Mouse (Mus musculus): ENCODE data around the gene Phox2a. TPM values are rescaled to one million over a fixed set of nuclear protein-coding genes. Genes with fewer than 3 reads are reported as not detected.

Phox2a gene
- polyA plus RNA-seq, 1 experiment from 2014 or later, result 3.2 TPM

DNA sequence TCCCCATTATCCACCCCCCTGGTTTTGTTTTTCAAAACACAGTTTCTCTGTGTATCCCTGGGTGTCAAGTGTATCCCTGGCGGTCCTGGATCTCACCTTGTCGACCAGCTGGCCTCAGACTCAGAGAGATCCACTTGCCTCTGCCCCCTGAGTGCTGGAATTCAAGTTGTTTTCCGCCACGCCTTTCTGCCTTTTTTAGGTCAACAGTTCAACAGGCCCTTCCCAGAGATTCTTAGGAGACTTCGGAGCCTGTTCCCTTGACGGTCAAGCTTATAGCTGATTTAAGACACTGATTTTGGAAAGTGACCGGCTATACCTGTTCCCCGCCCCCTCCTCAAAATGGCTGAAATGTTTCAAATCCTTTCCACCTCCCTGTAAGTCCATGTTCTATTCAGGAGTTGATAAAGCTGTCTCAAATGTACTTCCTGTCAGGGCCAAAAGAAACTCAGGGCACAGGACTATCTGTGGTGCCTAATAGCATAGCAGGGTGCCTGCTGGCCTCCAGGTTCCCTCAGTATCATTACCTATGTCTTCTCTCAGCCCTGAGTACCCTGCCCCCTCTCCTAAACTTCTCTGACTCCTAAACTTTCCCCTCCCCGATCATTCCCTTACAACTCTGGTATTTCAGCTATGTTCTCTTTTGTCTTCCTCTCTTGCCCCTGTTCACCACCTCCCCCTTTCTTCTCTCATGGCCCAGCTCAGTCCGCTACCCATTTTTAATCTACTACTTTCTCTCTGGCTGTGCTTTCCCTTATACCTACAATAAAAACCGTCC lies 48.6 kb downstream of the Phox2a start:
- WGBS, result 76% methylated on average over 11 of the region's 11 CpGs
- Histone ChIP-seq H3K9ac (ENCODE audit: low read depth, low read length) (no peak overlapping the region), H3K27ac (ENCODE audit: low read depth, low read length) (no peak overlapping the region), H3K4me2 (replicated peaks; ENCODE audit: low read depth) (no peak overlapping the region), H3K36me3 (ENCODE audit: control insufficient read depth, insufficient read depth) (peaks cover 4% of the 10 kb centered on the region), H3K4me1 (replicated peaks; ENCODE audit: control insufficient read depth, insufficient read depth, low read length) (no peaks in the 10 kb centered on the region), H3K4me3 (ENCODE audit: low read depth, low read length) (no peak overlapping the region), H3K27me3 (replicated peaks; ENCODE audit: control insufficient read depth, insufficient read depth, low read length) (no peaks in the 10 kb centered on the region), H3K9me3 (ENCODE audit: control insufficient read depth) (no peaks in the 10 kb centered on the region)
- TF ChIP-seq CTCF (IDR thresholded peaks at IDR 0.05; ENCODE audit: low read depth), result no peak
- ATAC-seq, result no peak

GRCm38 (mm10) chr7:101867482-101867881 lies 49.4 kb downstream of the Phox2a start:
- WGBS, result over 99% methylated on average over 4 of the region's 4 CpGs
- H3K4me2 ChIP-seq (replicated peaks; ENCODE audit: low read depth), result no peak overlapping the region
- H3K4me1 ChIP-seq (replicated peaks; ENCODE audit: control insufficient read depth, insufficient read depth, low read length), result no peaks in the 10 kb centered on the region
- H3K27me3 ChIP-seq (replicated peaks; ENCODE audit: control insufficient read depth, insufficient read depth, low read length), result no peaks in the 10 kb centered on the region
- TF ChIP-seq CTCF (IDR thresholded peaks at IDR 0.05; ENCODE audit: low read depth), result no peak
- H3K27ac ChIP-seq (ENCODE audit: low read depth, low read length), result no peak overlapping the region
- no peaks in the 10 kb centered on the region for H3K9me3 ChIP-seq (ENCODE audit: control insufficient read depth)
- ATAC-seq, result no peak
- H3K4me3 ChIP-seq (ENCODE audit: low read depth, low read length), result no peak overlapping the region
- peaks cover 4% of the 10 kb centered on the region; the same call in 1 of the 2 replicates for H3K36me3 ChIP-seq (ENCODE audit: control insufficient read depth, insufficient read depth)
- no peak overlapping the region for H3K9ac ChIP-seq (ENCODE audit: low read depth, low read length)

DNA sequence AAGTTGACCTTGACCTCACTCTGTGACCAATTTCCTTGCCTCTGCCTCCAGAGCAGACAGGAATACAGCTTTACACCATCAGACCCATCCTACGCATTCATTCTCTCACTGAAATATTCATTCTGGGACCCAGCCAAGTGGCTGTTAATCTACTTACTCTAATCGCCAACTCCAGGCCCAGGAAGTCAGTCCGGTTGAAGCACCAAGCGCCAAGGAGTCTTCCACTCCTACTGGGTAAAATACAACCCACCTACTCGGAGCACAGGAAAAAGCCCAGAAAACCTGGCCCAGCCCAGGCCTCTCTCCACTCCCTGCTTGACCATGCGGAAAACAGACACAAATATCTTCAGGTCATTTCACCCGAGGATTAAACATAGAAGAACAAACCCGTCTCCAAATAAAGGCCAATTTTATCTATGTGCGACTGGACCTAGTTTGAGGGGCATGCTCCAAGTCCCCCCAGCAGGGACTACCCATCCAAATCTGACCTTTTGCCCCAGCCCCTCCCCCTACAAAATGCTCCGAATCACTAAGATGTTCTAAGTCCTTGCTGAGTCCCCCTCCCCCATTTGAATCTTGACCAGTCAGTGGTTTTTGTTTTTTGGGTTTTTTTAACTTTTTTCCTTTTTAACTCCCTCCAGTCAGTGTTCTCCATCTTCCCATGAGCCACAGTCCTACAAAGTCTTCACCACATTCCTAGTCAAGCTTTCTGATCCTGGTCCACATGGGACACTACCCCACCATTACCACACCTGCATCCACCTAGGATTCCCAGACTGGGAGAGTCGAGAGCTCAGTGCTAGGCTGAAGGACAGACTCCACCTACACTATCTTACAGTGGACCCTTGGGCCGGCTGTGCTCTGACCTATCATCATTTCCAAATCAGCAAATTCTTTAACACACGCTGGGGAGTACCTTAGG lies 50.4 kb downstream of the Phox2a start:
- Histone ChIP-seq H3K4me2 (replicated peaks; ENCODE audit: low read depth) (peak overlapping the region; percentile 64), H3K4me1 (replicated peaks; ENCODE audit: control insufficient read depth, insufficient read depth, low read length) (no peaks in the 10 kb centered on the region), H3K4me3 (ENCODE audit: low read depth, low read length) (peak overlapping the region; percentile 42; the same call in 1 of the 2 replicates), H3K9me3 (ENCODE audit: control insufficient read depth) (no peaks in the 10 kb centered on the region), H3K27ac (ENCODE audit: low read depth, low read length) (no peak overlapping the region; the same call in 1 of the 2 replicates), H3K27me3 (replicated peaks; ENCODE audit: control insufficient read depth, insufficient read depth, low read length) (no peaks in the 10 kb centered on the region), H3K9ac (ENCODE audit: low read depth, low read length) (no peak overlapping the region), H3K36me3 (ENCODE audit: control insufficient read depth, insufficient read depth) (peaks cover 4% of the 10 kb centered on the region; the same call in 1 of the 2 replicates)
- WGBS, result 62% methylated on average over 13 of the region's 13 CpGs
- no peak for TF ChIP-seq CTCF (IDR thresholded peaks at IDR 0.05; ENCODE audit: low read depth)
- no peak for ATAC-seq

DNA sequence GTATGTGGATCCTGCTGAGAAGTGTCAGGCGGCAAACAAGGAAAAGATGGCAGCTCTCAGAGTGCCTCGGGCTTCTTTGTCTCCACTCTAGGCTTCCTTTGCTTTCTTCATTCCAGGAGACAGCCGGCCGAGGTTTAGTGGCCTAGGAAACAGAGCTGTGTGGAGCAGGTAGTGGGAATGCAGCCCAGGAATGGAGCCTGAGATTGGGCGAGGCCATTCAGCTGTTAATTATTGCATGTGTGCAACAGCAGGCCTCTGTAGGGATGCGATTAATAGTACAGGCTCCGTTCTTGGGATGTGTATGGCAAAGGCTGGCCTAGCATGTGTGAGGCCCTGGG lies 51.0 kb downstream of the Phox2a start:
- 37% methylated on average over 7 of the region's 7 CpGs for WGBS
- Histone ChIP-seq H3K27me3 (replicated peaks; ENCODE audit: control insufficient read depth, insufficient read depth, low read length) (no peaks in the 10 kb centered on the region), H3K36me3 (ENCODE audit: control insufficient read depth, insufficient read depth) (no peaks in the 10 kb centered on the region), H3K27ac (ENCODE audit: low read depth, low read length) (no peak overlapping the region), H3K4me1 (replicated peaks; ENCODE audit: control insufficient read depth, insufficient read depth, low read length) (no peaks in the 10 kb centered on the region), H3K4me2 (replicated peaks; ENCODE audit: low read depth) (peak overlapping the region; percentile 64), H3K9ac (ENCODE audit: low read depth, low read length) (no peak overlapping the region), H3K9me3 (ENCODE audit: control insufficient read depth) (no peaks in the 10 kb centered on the region), H3K4me3 (ENCODE audit: low read depth, low read length) (peak overlapping the region; percentile 42)
- no peak for ATAC-seq
- no peak for TF ChIP-seq CTCF (IDR thresholded peaks at IDR 0.05; ENCODE audit: low read depth)

- peak; percentile 43 for TF ChIP-seq CTCF (IDR thresholded peaks at IDR 0.05; ENCODE audit: low read depth)
- peak; percentile 83 for ATAC-seq
- WGBS, result 25% methylated on average over 2 of the region's 2 CpGs
- Histone ChIP-seq H3K4me2 (replicated peaks; ENCODE audit: low read depth) (peak within 1 kb of the TSS; percentile 64), H3K9me3 (ENCODE audit: control insufficient read depth) (no peaks in the 10 kb centered on the region), H3K27me3 (replicated peaks; ENCODE audit: control insufficient read depth, insufficient read depth, low read length) (no peaks in the 10 kb centered on the region), H3K4me3 (ENCODE audit: low read depth, low read length) (peak within 1 kb of the TSS; percentile 42), H3K36me3 (ENCODE audit: control insufficient read depth, insufficient read depth) (no peaks in the 10 kb centered on the region), H3K9ac (ENCODE audit: low read depth, low read length) (peak within 1 kb of the TSS; percentile 37; the same call in 1 of the 2 replicates), H3K27ac (ENCODE audit: low read depth, low read length) (peak within 1 kb of the TSS; percentile 63), H3K4me1 (replicated peaks; ENCODE audit: control insufficient read depth, insufficient read depth, low read length) (no peaks in the 10 kb centered on the region)
Measured at GRCm38 (mm10) chr7:101870629-101871028, 52.5 kb downstream of the Phox2a start, which contains the start of gene Folr1. TSS of gene Folr1 (minus strand) at chr7:101870788.

DNA sequence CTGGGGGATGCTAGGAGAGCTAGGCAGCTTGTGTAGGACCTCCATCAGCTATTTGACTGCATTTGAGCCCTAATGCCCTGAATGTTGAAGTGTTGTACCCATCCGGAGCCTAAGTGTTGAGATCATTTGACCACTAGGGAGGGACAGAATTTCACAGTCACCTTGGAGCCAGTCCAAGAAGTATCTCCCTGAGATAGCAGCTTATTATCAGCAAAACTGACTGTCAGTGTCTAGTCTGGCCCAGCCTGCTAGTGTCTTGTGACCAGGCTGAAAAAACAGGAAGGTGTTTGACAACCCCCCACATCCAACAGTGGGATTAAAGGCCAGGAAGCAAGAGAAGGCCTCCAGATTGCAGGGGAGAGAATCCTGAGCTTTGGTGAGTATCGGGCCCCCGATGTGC lies 53.2 kb downstream of the Phox2a start:
- peak; percentile 34; the same call in 1 of the 2 replicates for TF ChIP-seq CTCF (IDR thresholded peaks at IDR 0.05; ENCODE audit: low read depth)
- no peak overlapping the region for H3K9ac ChIP-seq (ENCODE audit: low read depth, low read length)
- H3K36me3 ChIP-seq (ENCODE audit: control insufficient read depth, insufficient read depth), result no peaks in the 10 kb centered on the region
- no peaks in the 10 kb centered on the region for H3K9me3 ChIP-seq (ENCODE audit: control insufficient read depth)
- 43% methylated on average over 3 of the region's 3 CpGs for WGBS
- no peak overlapping the region for H3K4me3 ChIP-seq (ENCODE audit: low read depth, low read length)
- peak overlapping the region; percentile 64 for H3K4me2 ChIP-seq (replicated peaks; ENCODE audit: low read depth)
- no peaks in the 10 kb centered on the region for H3K27me3 ChIP-seq (replicated peaks; ENCODE audit: control insufficient read depth, insufficient read depth, low read length)
- peak overlapping the region; percentile 63 for H3K27ac ChIP-seq (ENCODE audit: low read depth, low read length)
- no peaks in the 10 kb centered on the region for H3K4me1 ChIP-seq (replicated peaks; ENCODE audit: control insufficient read depth, insufficient read depth, low read length)
- peak; percentile 11; the same call in 1 of the 2 replicates for ATAC-seq

Other genes with a start within 250 kb of the Phox2a start
- gene Art2b, start 232.7 kb upstream of the Phox2a start, polyA plus RNA-seq (2015; fragmentation: Nextera tagmentation; extraction: Ambion mirVana), result 0.24 and 0.56 TPM in 2 replicates
- gene Clpb, start 154.7 kb upstream of the Phox2a start, polyA plus RNA-seq (2015; fragmentation: Nextera tagmentation; extraction: Ambion mirVana), result 14.3 and 14.9 TPM in 2 replicates
- 18.2 and 25.8 TPM in 2 replicates for gene Inppl1, start 19.9 kb downstream of the Phox2a start, polyA plus RNA-seq (2015; fragmentation: Nextera tagmentation; extraction: Ambion mirVana)
- 1.1 and 1.2 TPM in 2 replicates for gene Folr2, start 38.9 kb downstream of the Phox2a start, polyA plus RNA-seq (2015; fragmentation: Nextera tagmentation; extraction: Ambion mirVana)
- gene Anapc15, start 45.4 kb downstream of the Phox2a start, polyA plus RNA-seq (2015; fragmentation: Nextera tagmentation; extraction: Ambion mirVana), result 56.2 and 58.1 TPM in 2 replicates
- 521 and 623 TPM in 2 replicates for gene Folr1, start 52.5 kb downstream of the Phox2a start, polyA plus RNA-seq (2015; fragmentation: Nextera tagmentation; extraction: Ambion mirVana)
- 179 TPM in 2 replicates for gene Lamtor1, start 87.6 kb downstream of the Phox2a start, polyA plus RNA-seq (2015; fragmentation: Nextera tagmentation; extraction: Ambion mirVana)
- 0.20 and 0.25 TPM in 2 replicates for gene Tomt, start 88.0 kb downstream of the Phox2a start, polyA plus RNA-seq (2015; fragmentation: Nextera tagmentation; extraction: Ambion mirVana)
- gene Lrrc51, start 115.6 kb downstream of the Phox2a start, polyA plus RNA-seq (2015; fragmentation: Nextera tagmentation; extraction: Ambion mirVana), result 3.1 and 3.6 TPM in 2 replicates
- 17.0 and 19.2 TPM in 2 replicates for gene Numa1, start 115.8 kb downstream of the Phox2a start, polyA plus RNA-seq (2015; fragmentation: Nextera tagmentation; extraction: Ambion mirVana)
- 5.2 and 5.8 TPM in 2 replicates for gene Il18bp, start 200.4 kb downstream of the Phox2a start, polyA plus RNA-seq (2015; fragmentation: Nextera tagmentation; extraction: Ambion mirVana)
- gene Rnf121, start 247.2 kb downstream of the Phox2a start, polyA plus RNA-seq (2015; fragmentation: Nextera tagmentation; extraction: Ambion mirVana), result 21.9 and 22.3 TPM in 2 replicates
- 4.4 and 6.1 TPM in 2 replicates for gene Xndc1, start 247.2 kb downstream of the Phox2a start, polyA plus RNA-seq (2015; fragmentation: Nextera tagmentation; extraction: Ambion mirVana)
- gene Xntrpc, start 247.4 kb downstream of the Phox2a start, polyA plus RNA-seq (2015; fragmentation: Nextera tagmentation; extraction: Ambion mirVana), result 0.16 TPM in 1 of 2 replicates, not detected in the other